Mouse (Mus musculus) lung, adult 2 months (tissue): Measurements from ENCODE around the gene Tet1.

Source experiments
- CTCF ChIP-seq: fragments of 200-500 bp; IDR thresholded peaks from 2 replicates; pipeline ENCODE4 v1.5.1; 2011; ENCODE audit warnings: mild to moderate bottlenecking, low read length, control low read depth; ENCODE audit not compliant: insufficient read depth
- POLR2A ChIP-seq: fragments of 200-500 bp; IDR thresholded peaks from 2 replicates; pipeline ENCODE4 v1.6.1; 2011; ENCODE audit warnings: low read depth, mild to moderate bottlenecking, control low read depth, low read length, borderline replicate concordance; ENCODE audit errors: extremely low read depth

- TF ChIP-seq CTCF: no peak
- TF ChIP-seq POLR2A: no peak
Observed at GRCm38 (mm10) chr10:62896035-62896434, 12.8 kb downstream of the Tet1 start.
